Mouse (Mus musculus): ENCODE results near the gene Kcna2. TPM values are rescaled to one million over a fixed set of nuclear protein-coding genes. Genes with fewer than 3 reads are reported as not detected.

Kcna2 gene
- polyA plus RNA-seq, 1 experiment from 2014 or later = 0.17 TPM

DNA sequence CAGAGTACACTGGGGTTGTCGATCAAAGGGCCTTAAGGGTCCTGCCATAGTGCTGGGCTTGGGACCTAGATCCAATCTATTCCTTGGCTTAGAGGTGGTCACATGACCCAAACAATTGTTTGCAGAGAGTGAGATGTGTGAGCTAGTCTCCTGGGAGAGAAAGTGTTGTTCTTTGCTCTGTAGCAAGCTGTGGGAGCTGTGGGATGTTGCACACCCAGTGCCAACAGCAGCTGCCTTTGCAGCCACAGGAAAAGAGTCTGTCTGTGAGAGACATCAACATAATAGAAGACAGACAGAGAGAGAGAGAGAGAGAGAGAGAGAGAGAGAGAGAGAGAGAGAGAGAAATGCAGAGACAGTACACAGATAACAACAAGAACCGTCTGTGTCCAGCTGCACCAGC lies 28.3 kb downstream of the Kcna2 start:
- no peak overlapping the region for H3K4me3 ChIP-seq (ENCODE audit: low read depth, low read length)
- DNase-seq (ENCODE audit: low spot score) = no peak
- H3K9ac ChIP-seq (ENCODE audit: low read length) = no peak overlapping the region
- no peaks in the 10 kb centered on the region for H3K4me1 ChIP-seq (ENCODE audit: control insufficient read depth, insufficient read depth, low read length)
- 79% methylated on average over 2 of the region's 2 CpGs for WGBS
- ATAC-seq (ENCODE audit: insufficient read depth, low FRiP score, low TSS enrichment) = no peak
- H3K27ac ChIP-seq (ENCODE audit: low read depth, low read length) = no peak overlapping the region
- no peaks in the 10 kb centered on the region for H3K36me3 ChIP-seq (ENCODE audit: control insufficient read depth, insufficient read depth, low read length)
- no peaks in the 10 kb centered on the region for H3K9me3 ChIP-seq (ENCODE audit: control insufficient read depth, low read length)
- no peak overlapping the region for H3K4me2 ChIP-seq (ENCODE audit: low read depth)
- H3K27me3 ChIP-seq (ENCODE audit: control insufficient read depth, insufficient read depth, low read length) = no peaks in the 10 kb centered on the region

DNA sequence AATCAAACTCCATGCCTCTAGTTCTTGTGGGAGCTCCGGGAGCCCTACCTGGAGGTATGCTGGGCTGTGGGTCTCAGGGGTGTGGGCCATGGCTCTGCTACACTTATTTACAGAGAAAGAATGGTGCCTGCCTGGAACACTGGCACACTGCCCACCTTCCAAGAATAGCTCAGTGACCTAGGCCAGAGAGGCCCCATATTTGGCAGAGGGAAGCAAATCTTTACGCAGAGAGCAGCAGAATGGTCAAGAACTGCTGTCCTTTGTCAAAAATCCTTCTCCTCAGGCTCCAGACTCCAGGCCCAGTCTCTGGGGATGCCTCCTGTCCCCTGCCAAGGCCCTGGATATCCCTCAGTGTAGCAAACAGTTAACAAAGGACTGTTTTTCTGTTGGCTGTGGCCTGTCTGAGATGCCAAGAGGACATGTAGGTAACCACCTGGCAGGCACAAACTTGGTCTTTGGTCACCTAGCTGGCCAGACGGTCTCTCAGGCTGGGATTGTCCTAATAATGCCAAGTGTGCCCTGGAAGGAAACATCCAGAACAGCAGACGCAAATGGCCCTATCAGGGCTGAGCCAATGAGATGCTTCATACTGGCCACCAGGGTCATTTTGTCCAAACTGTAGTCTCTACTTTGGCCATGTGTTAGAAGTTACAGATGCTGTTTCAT lies 29.8 kb downstream of the Kcna2 start:
- no peaks in the 10 kb centered on the region for H3K27me3 ChIP-seq (ENCODE audit: control insufficient read depth, insufficient read depth, low read length)
- 86% methylated on average over 4 of the region's 4 CpGs for WGBS
- no peak overlapping the region for H3K9ac ChIP-seq (ENCODE audit: low read length)
- no peaks in the 10 kb centered on the region for H3K4me1 ChIP-seq (ENCODE audit: control insufficient read depth, insufficient read depth, low read length)
- H3K27ac ChIP-seq (ENCODE audit: low read depth, low read length) = no peak overlapping the region
- DNase-seq (ENCODE audit: low spot score) (no peak), ATAC-seq (ENCODE audit: insufficient read depth, low FRiP score, low TSS enrichment) (no peak)
- H3K4me2 ChIP-seq (ENCODE audit: low read depth) = no peak overlapping the region
- no peaks in the 10 kb centered on the region for H3K9me3 ChIP-seq (ENCODE audit: control insufficient read depth, low read length)
- H3K4me3 ChIP-seq (ENCODE audit: low read depth, low read length) = no peak overlapping the region
- no peaks in the 10 kb centered on the region for H3K36me3 ChIP-seq (ENCODE audit: control insufficient read depth, insufficient read depth, low read length)

DNA sequence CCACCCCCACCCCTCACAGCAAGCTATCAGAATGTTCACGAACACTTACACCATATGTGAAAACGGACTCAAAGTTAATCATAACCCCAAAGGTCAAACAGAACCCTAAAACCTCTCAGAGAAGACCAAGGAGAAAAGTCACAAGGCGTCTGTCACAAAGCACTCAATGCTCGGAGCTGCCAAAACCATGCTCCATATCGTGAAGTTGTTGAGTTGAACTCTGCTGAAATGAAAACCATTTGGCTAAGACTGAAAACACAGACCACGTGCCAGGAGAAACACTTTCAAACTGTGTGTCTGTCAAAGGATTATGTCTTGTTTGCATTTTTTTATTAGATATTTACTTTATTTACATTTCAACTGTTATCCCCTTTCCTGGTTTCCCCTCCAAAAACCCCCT lies 30.9 kb downstream of the Kcna2 start:
- H3K9me3 ChIP-seq (ENCODE audit: control insufficient read depth, low read length) = no peaks in the 10 kb centered on the region
- H3K36me3 ChIP-seq (ENCODE audit: control insufficient read depth, insufficient read depth, low read length) = no peaks in the 10 kb centered on the region
- DNase-seq (ENCODE audit: low spot score) (no peak), ATAC-seq (ENCODE audit: insufficient read depth, low FRiP score, low TSS enrichment) (no peak)
- no peak overlapping the region for H3K4me2 ChIP-seq (ENCODE audit: low read depth)
- H3K4me1 ChIP-seq (ENCODE audit: control insufficient read depth, insufficient read depth, low read length) = no peaks in the 10 kb centered on the region
- H3K27me3 ChIP-seq (ENCODE audit: control insufficient read depth, insufficient read depth, low read length) = no peaks in the 10 kb centered on the region
- H3K27ac ChIP-seq (ENCODE audit: low read depth, low read length) = no peak overlapping the region
- H3K4me3 ChIP-seq (ENCODE audit: low read depth, low read length) = no peak overlapping the region
- H3K9ac ChIP-seq (ENCODE audit: low read length) = no peak overlapping the region
- 82% methylated on average over 6 of the region's 6 CpGs for WGBS

DNA sequence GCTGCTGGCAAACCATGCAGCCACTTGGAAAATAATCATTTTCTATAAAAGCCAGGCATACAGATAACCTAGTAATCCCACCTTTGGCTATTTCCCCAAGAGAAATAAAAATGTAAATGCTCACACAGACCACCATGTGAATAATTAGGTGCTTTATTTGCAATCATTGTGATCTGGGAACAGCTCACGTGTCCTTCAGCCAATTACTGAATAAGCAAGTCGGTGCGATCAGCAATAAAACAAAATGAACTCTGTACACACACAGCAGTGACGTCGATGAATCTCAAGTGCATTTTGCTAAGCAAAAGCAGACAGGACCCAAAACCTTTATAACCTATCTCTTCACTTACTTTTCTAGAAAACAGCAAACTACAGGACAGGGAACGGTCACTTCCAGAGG lies 31.7 kb downstream of the Kcna2 start:
- ATAC-seq (ENCODE audit: insufficient read depth, low FRiP score, low TSS enrichment) (no peak), DNase-seq (ENCODE audit: low spot score) (no peak)
- no peak overlapping the region for H3K4me3 ChIP-seq (ENCODE audit: low read depth, low read length)
- H3K4me2 ChIP-seq (ENCODE audit: low read depth) = no peak overlapping the region
- H3K27ac ChIP-seq (ENCODE audit: low read depth, low read length) = no peak overlapping the region
- no peaks in the 10 kb centered on the region for H3K27me3 ChIP-seq (ENCODE audit: control insufficient read depth, insufficient read depth, low read length)
- H3K9ac ChIP-seq (ENCODE audit: low read length) = no peak overlapping the region
- H3K36me3 ChIP-seq (ENCODE audit: control insufficient read depth, insufficient read depth, low read length) = no peaks in the 10 kb centered on the region
- 81% methylated on average over 6 of the region's 6 CpGs for WGBS
- H3K9me3 ChIP-seq (ENCODE audit: control insufficient read depth, low read length) = no peaks in the 10 kb centered on the region
- no peaks in the 10 kb centered on the region for H3K4me1 ChIP-seq (ENCODE audit: control insufficient read depth, insufficient read depth, low read length)

DNA sequence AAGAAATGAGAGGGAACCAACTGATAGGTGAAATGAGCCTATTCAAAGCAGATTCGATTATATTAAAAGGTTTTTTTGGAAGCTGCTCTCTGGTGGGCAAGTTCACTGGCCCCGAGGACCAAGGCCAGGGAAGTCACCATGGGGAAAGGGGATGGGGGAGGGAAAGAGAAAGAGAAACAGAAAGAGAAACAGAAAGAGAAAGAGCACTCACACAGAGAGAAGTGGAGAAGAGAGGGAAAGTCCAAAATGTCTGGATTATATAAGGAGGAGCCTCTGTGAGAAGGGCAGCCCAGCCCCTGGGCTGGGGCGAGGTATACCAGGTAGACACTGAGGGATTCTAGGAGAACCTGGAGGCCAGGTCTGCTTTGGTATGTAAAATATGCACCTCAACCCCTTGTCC lies 33.5 kb downstream of the Kcna2 start:
- Histone ChIP-seq H3K36me3 (ENCODE audit: control insufficient read depth, insufficient read depth, low read length) (no peaks in the 10 kb centered on the region), H3K27me3 (ENCODE audit: control insufficient read depth, insufficient read depth, low read length) (no peaks in the 10 kb centered on the region), H3K4me1 (ENCODE audit: control insufficient read depth, insufficient read depth, low read length) (no peaks in the 10 kb centered on the region), H3K4me2 (ENCODE audit: low read depth) (no peak overlapping the region), H3K9me3 (ENCODE audit: control insufficient read depth, low read length) (no peaks in the 10 kb centered on the region), H3K9ac (ENCODE audit: low read length) (no peak overlapping the region), H3K27ac (ENCODE audit: low read depth, low read length) (no peak overlapping the region), H3K4me3 (ENCODE audit: low read depth, low read length) (no peak overlapping the region)
- WGBS = 81% methylated on average over 3 of the region's 3 CpGs
- ATAC-seq (ENCODE audit: insufficient read depth, low FRiP score, low TSS enrichment) = no peak
- no peak for DNase-seq (ENCODE audit: low spot score)

DNA sequence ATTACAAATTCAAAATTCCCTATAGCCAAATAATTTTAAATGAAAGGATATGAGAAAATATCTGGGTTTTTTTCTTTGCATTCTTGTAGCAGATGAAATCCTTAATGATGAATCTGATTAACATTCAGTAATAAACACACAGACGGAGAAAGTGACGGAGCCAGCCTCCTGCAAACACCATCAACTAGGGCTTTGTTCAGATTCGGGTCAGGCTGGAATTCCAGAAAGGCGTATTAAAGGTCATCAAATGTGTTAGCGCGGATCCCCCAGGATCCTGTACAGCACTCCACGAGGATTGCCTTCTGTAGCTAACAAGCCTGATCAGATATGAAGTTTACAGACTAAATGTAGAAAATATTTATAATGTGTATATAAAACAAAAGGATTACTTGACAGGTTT lies 46.2 kb downstream of the Kcna2 start:
- Histone ChIP-seq H3K4me3 (ENCODE audit: low read depth, low read length) (no peak overlapping the region), H3K9me3 (ENCODE audit: control insufficient read depth, low read length) (no peaks in the 10 kb centered on the region), H3K36me3 (ENCODE audit: control insufficient read depth, insufficient read depth, low read length) (no peaks in the 10 kb centered on the region), H3K4me2 (ENCODE audit: low read depth) (no peak overlapping the region), H3K27me3 (ENCODE audit: control insufficient read depth, insufficient read depth, low read length) (no peaks in the 10 kb centered on the region), H3K4me1 (ENCODE audit: control insufficient read depth, insufficient read depth, low read length) (no peaks in the 10 kb centered on the region), H3K27ac (ENCODE audit: low read depth, low read length) (no peak overlapping the region), H3K9ac (ENCODE audit: low read length) (no peak overlapping the region)
- ATAC-seq (ENCODE audit: insufficient read depth, low FRiP score, low TSS enrichment) = no peak
- WGBS = 82% methylated on average over 7 of the region's 7 CpGs
- DNase-seq (ENCODE audit: low spot score) = no peak

DNA sequence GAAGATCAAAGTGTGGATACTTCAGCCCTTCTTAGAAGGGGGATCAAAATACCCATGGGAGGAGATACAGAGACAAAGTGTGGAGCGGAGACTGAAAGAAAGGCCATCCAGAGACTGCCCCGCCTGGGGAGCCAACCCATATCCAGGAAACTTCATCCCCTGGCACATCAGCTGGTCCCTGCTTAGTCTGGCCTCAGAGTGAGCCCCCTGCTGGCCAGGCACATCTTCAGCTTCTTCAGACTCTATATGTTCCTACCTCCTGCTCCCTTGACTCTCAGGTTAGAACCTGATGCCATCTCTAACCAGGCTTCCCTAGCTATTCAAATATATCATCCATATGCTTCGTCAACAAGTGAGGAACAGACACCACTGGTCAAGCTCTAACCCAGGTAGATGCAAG lies 48.1 kb downstream of the Kcna2 start:
- 67% methylated on average over 3 of the region's 3 CpGs for WGBS
- H3K9me3 ChIP-seq (ENCODE audit: control insufficient read depth, low read length) = no peaks in the 10 kb centered on the region
- no peak overlapping the region for H3K4me3 ChIP-seq (ENCODE audit: low read depth, low read length)
- H3K4me1 ChIP-seq (ENCODE audit: control insufficient read depth, insufficient read depth, low read length) = no peaks in the 10 kb centered on the region
- ATAC-seq (ENCODE audit: insufficient read depth, low FRiP score, low TSS enrichment) (no peak), DNase-seq (ENCODE audit: low spot score) (no peak)
- no peak overlapping the region for H3K4me2 ChIP-seq (ENCODE audit: low read depth)
- H3K9ac ChIP-seq (ENCODE audit: low read length) = no peak overlapping the region
- H3K27me3 ChIP-seq (ENCODE audit: control insufficient read depth, insufficient read depth, low read length) = no peaks in the 10 kb centered on the region
- H3K27ac ChIP-seq (ENCODE audit: low read depth, low read length) = no peak overlapping the region
- H3K36me3 ChIP-seq (ENCODE audit: control insufficient read depth, insufficient read depth, low read length) = no peaks in the 10 kb centered on the region

DNA sequence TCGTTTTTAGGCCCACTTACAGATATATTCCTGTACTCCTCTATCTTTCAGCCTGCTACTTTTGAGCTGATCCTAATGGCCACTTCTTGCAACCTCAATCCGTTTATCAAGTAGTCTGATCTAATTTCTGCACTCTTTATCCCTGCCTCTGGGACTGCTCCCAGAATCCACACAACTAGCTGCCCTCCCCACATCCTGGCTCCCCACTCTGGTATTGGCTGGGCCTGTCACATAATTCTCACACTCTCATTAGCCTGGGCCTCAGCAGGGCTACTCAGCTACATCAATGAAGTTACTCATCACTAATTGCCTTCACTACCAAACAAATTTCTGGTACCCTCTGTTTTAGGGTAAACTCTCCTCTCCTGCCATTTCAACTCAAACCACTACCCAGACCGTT lies 49.5 kb downstream of the Kcna2 start:
- no peak overlapping the region for H3K27ac ChIP-seq (ENCODE audit: low read depth, low read length)
- DNase-seq (ENCODE audit: low spot score) (no peak), ATAC-seq (ENCODE audit: insufficient read depth, low FRiP score, low TSS enrichment) (no peak)
- H3K4me1 ChIP-seq (ENCODE audit: control insufficient read depth, insufficient read depth, low read length) = no peaks in the 10 kb centered on the region
- H3K9ac ChIP-seq (ENCODE audit: low read length) = no peak overlapping the region
- no peaks in the 10 kb centered on the region for H3K27me3 ChIP-seq (ENCODE audit: control insufficient read depth, insufficient read depth, low read length)
- no peak overlapping the region for H3K4me2 ChIP-seq (ENCODE audit: low read depth)
- H3K36me3 ChIP-seq (ENCODE audit: control insufficient read depth, insufficient read depth, low read length) = no peaks in the 10 kb centered on the region
- no peaks in the 10 kb centered on the region for H3K9me3 ChIP-seq (ENCODE audit: control insufficient read depth, low read length)
- WGBS = 64% methylated on average over 3 of the region's 3 CpGs
- H3K4me3 ChIP-seq (ENCODE audit: low read depth, low read length) = no peak overlapping the region

DNA sequence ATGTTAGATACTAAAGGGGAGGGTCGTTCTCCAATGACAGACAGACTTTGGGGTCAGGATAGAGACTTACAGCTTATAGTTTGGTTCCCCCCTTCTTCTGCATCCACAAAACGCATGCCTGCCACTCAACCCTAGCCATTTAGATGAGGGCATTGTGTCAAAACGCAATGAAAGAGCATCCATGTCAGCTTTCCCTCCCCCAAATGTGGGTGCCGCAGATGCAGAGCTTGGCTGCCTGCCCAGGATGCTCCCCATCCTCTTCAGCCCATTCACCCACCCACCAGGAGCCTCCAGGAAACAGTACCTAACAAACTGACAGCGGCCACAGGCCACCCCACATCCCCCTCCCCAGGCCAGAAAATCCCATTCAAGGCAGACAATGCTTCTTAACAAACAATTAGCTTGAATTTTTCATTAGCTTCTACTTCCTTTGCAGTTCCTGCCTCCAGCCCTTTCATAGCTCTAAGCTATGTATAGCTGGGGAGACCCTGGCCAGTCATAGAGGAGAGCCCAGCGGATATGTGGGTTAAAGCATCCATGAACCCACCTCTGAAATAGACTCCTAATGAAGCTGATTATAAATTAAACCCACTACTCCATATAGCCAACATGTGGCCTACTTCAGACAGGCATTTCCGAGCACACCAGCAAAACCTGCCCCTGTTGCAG lies 50.1 kb downstream of the Kcna2 start:
- DNase-seq (ENCODE audit: low spot score) = no peak
- Histone ChIP-seq H3K4me3 (ENCODE audit: low read depth, low read length) (no peak overlapping the region), H3K4me2 (ENCODE audit: low read depth) (no peak overlapping the region), H3K9me3 (ENCODE audit: control insufficient read depth, low read length) (no peaks in the 10 kb centered on the region), H3K27ac (ENCODE audit: low read depth, low read length) (no peak overlapping the region), H3K4me1 (ENCODE audit: control insufficient read depth, insufficient read depth, low read length) (no peaks in the 10 kb centered on the region), H3K36me3 (ENCODE audit: control insufficient read depth, insufficient read depth, low read length) (no peaks in the 10 kb centered on the region), H3K27me3 (ENCODE audit: control insufficient read depth, insufficient read depth, low read length) (no peaks in the 10 kb centered on the region), H3K9ac (ENCODE audit: low read length) (no peak overlapping the region)
- 56% methylated on average over 7 of the region's 7 CpGs for WGBS
- ATAC-seq (ENCODE audit: insufficient read depth, low FRiP score, low TSS enrichment) = no peak
